Mouse (Mus musculus): ENCODE results near the gene Cryaa.

The Cryaa gene

GRCm38 (mm10) chr17:31677507-31677906, at the start of gene Cryaa:
Cryaa (plus strand) TSS chr17:31677807.
- CTCF ChIA-PET, result no interaction called here

- CTCF ChIA-PET, result interaction anchor here (0.6 kb wide), 1 partner anchor 399 kb away, joined by 3 read pairs; no protein-coding TSS in a partner anchor
Measured at GRCm38 (mm10) chr17:31627961-31628360, 49.6 kb upstream of the Cryaa start.

GRCm38 (mm10) chr17:31631081-31631800, 46.4 kb upstream of the Cryaa start:
- CTCF ChIA-PET, result no interaction called here

- CTCF ChIA-PET, result no interaction called here
Measured at GRCm38 (mm10) chr17:31633007-31633406, 44.6 kb upstream of the Cryaa start.

GRCm38 (mm10) chr17:31634896-31635295, 42.7 kb upstream of the Cryaa start:
- CTCF ChIA-PET, result no interaction called here

- CTCF ChIA-PET, result no interaction called here
Measured at GRCm38 (mm10) chr17:31635781-31636180, 41.8 kb upstream of the Cryaa start.

GRCm38 (mm10) chr17:31636277-31636941, 41.2 kb upstream of the Cryaa start:
- CTCF ChIA-PET, result no interaction called here

GRCm38 (mm10) chr17:31636942-31637811, 40.4 kb upstream of the Cryaa start, which contains the start of gene Cbs:
Cbs (minus strand) TSS chr17:31637238.
- CTCF ChIA-PET, result no interaction called here

- CTCF ChIA-PET, result no interaction called here
Measured at GRCm38 (mm10) chr17:31637866-31638570, 39.6 kb upstream of the Cryaa start.

GRCm38 (mm10) chr17:31639651-31640050, 38.0 kb upstream of the Cryaa start:
- CTCF ChIA-PET, result no interaction called here

- CTCF ChIA-PET, result no interaction called here
Measured at GRCm38 (mm10) chr17:31642331-31642730, 35.3 kb upstream of the Cryaa start.

GRCm38 (mm10) chr17:31642913-31643312, 34.7 kb upstream of the Cryaa start:
- CTCF ChIA-PET, result no interaction called here

GRCm38 (mm10) chr17:31646199-31647002, 31.2 kb upstream of the Cryaa start:
- CTCF ChIA-PET, result no interaction called here

GRCm38 (mm10) chr17:31652152-31652551, 25.5 kb upstream of the Cryaa start:
- CTCF ChIA-PET, result no interaction called here

GRCm38 (mm10) chr17:31653277-31653676, 24.3 kb upstream of the Cryaa start:
- CTCF ChIA-PET, result no interaction called here

GRCm38 (mm10) chr17:31655366-31655765, 22.2 kb upstream of the Cryaa start:
- CTCF ChIA-PET, result no interaction called here

- CTCF ChIA-PET, result interaction anchor here (0.6 kb wide), 1 partner anchor 35 kb away, joined by 5 read pairs; no protein-coding TSS in a partner anchor
Measured at GRCm38 (mm10) chr17:31656682-31657081, 20.9 kb upstream of the Cryaa start.

GRCm38 (mm10) chr17:31657141-31657983, 20.2 kb upstream of the Cryaa start:
- CTCF ChIA-PET, result interaction anchor here (0.6 kb wide), 1 partner anchor 36 kb away, joined by 5 read pairs; no protein-coding TSS in a partner anchor

- CTCF ChIA-PET, result no interaction called here
Measured at GRCm38 (mm10) chr17:31658136-31658467, 19.5 kb upstream of the Cryaa start.

Measured in spleen, embryonic (tissue).